Mouse (Mus musculus): ENCODE data around the gene Ptprt. TPM values are rescaled to one million over a fixed set of nuclear protein-coding genes. Genes with fewer than 3 reads are reported as not detected.
"Not testable (repeated sequence)": the region's sequence is repeated elsewhere in the genome, so short reads cannot be mapped to it uniquely, and the experiment has no call there.

Ptprt gene
- polyA plus RNA-seq, 1 experiment = 2.2 TPM

- DNase-seq (ENCODE audit: low read depth) = no peak
Observed at GRCm38 (mm10) chr2:162212397-162212796, 448.6 kb downstream of the Ptprt start.

DNA sequence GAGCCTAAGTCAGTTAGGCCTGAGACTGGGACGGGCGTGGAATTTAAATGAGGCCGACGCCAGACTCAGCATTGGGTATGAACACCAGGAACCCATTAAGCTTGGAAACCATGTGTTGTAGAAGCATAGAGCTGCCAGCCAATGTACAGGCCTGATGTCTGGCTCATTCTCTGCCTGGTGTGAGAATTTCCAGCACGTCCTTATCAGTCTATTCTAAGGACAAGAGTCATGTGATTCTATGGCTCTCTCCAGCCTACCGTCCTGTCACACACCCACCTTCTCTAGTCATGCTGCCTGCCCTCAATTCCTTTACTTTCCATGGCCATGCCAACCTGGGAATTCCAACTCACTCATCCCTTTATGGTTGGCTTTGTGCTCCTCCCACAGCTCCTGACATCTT is 450.4 kb downstream of the Ptprt start:
- DNase-seq (ENCODE audit: low read depth) = no peak

DNA sequence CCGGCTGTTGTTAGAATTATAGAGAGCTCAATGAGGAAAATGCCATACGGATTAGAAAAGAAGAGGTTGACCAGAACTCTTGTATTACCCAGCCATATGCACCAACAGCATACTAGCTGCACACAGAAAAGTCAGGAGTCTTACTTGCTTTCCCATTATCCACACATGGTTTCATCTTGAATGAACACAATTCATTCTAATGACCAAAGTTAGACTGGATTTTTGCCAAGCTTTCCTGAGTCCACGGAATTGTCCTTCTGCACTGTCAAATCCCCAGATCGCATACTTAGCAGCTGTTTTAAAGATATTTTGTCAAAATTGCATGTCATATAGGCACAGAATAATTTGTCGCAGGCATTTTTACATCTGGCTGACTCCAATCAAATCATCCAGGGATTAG is 463.6 kb downstream of the Ptprt start:
- DNase-seq (ENCODE audit: low read depth) = no peak

DNA sequence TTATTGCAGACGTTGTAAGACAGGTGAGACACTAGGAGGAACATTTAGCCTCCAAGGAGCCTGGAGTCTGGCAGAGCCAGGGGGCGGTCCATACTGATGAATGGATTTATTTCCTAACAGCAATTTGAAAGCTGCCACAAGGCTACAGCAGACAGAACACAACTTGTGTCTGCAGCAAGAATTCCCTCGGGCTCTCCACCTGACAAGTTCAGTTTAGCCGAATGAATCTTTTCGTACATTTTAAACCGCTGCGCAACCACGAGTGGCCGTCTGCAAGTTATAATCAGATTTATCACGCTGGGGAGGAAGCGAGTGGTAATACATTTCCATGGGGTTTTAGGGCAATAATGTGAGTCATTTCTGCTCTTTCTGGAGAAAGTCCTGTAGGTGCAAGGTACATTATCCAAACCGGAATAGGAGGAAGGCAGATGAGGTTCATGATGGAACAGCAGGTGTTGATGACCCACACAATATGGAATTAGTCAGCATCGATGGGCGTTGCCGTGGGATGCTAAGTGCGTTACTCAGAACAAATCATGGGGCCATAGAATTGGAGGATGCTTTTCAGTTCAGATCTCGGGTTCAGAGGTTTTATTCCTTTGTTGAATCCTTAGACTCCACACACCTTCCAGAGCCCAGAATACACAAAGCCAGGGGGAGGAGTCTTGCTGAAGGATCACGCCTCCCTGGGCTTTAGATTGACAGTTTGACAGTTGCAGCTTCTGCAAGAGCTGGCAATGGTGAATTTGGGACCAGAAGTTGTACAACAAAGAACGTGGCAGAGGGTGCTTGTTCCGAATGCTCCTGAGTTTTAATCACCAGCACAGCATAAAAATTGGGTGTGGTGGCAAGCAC is 478.1 kb downstream of the Ptprt start:
- DNase-seq (ENCODE audit: low read depth) = no peak

GRCm38 (mm10) chr2:162181826-162182225 is 479.1 kb downstream of the Ptprt start:
- no peak for DNase-seq (ENCODE audit: low read depth)

DNA sequence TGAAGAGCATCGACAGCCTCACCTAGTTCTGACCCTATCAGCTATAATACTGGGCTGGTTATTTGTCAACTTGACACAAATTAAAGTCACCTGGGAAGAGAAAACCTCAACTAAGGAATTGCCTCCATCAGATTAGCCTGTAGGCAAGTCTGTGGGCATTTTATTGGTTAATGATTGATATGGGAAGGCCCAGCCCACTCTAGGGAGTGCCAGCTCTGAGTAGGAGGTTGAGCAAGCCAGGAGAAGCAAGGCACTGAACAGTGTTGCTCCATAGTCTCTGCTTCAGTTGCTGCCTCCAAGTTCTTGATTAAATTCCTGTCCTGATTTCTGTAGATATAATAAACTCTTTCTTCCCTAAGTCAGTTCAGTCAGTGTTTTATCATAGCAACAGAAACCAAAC is 488.4 kb downstream of the Ptprt start:
- no peak for DNase-seq (ENCODE audit: low read depth)

- no peak for DNase-seq (ENCODE audit: low read depth)
Observed at GRCm38 (mm10) chr2:162141845-162142411, 519.0 kb downstream of the Ptprt start.

DNA sequence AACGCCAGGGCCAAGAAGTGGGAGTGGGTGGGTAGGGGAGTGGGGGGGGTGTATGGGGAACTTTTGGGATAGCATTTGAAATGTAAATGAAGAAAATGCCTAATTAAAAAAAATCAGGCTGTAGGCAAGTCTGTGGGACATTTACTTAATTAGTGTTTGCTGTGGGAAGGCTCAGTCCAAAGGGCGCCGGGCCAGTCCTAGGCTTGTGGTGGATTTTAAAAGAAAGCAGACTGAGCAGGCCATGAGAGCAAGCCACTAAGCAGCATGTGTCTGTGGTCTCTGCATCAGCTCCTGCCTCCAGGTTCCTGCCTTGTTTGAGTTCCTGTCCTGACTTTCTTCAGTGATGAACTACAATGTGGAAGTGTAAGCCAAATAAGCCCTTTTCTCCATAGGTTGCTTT is 524.8 kb downstream of the Ptprt start:
- DNase-seq (ENCODE audit: low read depth) = not testable (repeated sequence)

DNA sequence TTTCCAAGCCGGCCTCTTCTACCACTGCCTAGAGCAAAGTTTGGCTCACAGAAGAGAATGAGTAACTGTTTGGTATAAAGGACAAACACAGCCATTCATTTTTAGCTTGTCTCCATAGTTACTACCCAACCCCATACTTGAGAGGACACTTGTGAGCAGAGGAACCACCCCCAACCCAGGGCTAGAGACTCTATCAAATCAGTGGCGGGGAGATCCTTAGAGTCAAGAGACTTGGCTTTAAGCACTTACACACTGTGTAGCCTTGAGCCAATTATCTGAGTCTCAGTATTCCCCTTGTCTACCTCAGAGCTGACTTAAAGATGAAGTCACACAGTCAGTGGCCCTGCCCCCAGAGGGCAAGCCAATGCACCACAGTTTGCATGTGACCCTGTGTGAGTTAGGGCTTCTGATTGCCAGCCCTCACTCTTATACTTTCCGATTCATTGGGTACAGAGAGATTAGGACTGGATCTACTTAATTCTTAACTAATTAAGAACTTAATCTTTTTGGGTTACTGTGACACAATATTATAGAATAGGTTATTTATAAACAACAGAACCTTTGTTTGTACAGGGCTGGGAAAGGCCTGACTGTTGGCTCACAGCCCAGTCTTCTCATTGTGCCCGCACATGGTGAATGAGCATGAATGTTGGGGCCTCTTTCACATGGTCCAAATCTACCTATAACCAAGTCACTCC is 529.2 kb downstream of the Ptprt start:
- no peak for DNase-seq (ENCODE audit: low read depth)

GRCm38 (mm10) chr2:162129896-162130295 is 531.1 kb downstream of the Ptprt start:
- no peak for DNase-seq (ENCODE audit: low read depth)

DNA sequence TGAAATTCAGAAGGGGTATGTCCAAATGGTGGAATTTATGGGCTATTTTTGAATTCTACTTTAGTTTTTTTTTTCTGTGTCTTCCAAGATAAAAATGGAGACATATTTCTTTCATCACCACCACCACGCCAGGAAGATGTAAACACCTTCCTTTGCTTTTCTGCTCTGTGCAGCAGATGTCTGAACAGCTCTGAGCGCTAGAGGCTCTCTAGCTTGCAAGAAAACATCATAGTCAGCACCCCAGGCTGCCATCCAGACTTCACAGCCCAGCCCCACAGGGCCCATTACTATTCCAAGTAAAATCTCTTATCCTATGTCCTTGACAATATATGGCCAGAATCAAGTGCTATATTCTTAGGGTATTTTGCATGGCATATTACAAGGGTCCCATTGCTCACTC is 542.9 kb downstream of the Ptprt start:
- DNase-seq (ENCODE audit: low read depth) = no peak

- DNase-seq (ENCODE audit: low read depth) = no peak
Observed at GRCm38 (mm10) chr2:162082391-162082790, 578.6 kb downstream of the Ptprt start.

DNA sequence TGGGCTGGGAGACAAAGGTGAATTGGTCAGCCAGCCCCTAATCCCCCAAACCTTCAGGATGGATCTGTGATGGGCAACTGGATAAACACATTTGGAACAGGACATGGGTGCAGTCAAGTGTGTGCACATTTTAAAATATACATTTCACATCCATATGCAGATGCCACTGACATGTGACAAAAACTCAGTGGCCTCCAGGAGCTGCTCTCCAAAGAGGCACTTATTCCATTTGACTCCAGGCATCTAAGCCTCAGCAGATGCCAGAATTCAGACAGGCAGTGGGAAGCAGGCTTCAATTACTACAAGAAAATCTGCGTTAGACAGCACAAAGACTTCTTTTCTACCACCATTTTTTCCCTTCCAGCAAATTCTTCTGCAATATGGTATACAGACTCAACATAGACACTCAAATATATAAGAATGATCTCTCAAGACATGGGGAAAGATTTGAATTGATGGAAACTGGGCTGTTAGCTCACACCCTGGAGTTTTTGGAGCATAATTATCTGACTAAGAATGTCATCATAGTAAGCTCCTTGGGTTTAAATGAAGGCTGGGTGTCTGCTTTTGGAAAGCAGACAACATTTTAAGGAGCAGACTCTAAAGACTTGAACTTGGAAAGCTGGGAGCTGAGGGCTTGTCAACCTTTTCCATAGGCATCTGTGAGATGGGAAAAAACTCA is 580.1 kb downstream of the Ptprt start:
- DNase-seq (ENCODE audit: low read depth) = no peak

GRCm38 (mm10) chr2:162078571-162079280 is 582.2 kb downstream of the Ptprt start:
- DNase-seq (ENCODE audit: low read depth) = no peak

DNA sequence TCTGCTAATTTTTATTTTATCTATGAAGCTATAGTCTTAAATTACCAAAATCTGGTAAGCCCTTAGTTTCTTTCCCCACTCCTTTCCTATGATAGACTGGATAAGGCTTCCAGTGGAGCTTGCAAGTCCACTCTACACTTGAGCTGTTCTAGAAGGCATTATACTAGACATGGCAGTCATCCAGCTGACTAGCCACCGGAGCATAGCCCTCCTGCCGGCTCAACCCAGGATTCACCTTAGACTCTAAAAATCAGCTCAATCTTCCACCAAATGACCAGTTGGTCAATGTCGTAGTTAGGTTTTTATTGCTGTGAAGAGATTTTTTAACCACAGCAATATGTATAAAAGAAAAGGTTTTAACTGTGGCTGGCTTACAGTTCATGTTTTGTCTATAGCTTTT is 608.1 kb downstream of the Ptprt start:
- DNase-seq (ENCODE audit: low read depth) = no peak

- no peak for DNase-seq (ENCODE audit: low read depth)
Observed at GRCm38 (mm10) chr2:162050198-162050597, 610.7 kb downstream of the Ptprt start.

DNA sequence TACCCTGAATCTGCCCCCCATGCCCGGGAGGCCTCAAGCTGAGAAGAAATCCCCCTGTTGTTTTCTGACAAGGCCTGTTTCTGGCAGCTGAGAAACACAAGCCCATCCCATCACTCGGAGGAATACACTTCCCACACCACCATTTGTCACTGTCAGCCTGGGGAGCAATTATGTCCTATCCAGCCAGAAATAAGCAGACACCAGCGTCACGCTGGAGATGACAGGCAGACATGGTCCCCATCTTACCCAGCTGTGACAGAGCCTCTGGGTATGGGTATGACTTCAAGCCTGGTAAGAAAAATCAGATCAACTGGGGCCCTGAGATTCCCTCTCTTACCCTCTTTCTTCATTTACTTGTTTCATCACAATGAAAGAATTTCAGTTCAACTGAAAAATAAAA is 625.3 kb downstream of the Ptprt start:
- no peak for DNase-seq (ENCODE audit: low read depth)

- DNase-seq (ENCODE audit: low read depth) = no peak
Observed at GRCm38 (mm10) chr2:162031636-162032035, 629.3 kb downstream of the Ptprt start.

DNA sequence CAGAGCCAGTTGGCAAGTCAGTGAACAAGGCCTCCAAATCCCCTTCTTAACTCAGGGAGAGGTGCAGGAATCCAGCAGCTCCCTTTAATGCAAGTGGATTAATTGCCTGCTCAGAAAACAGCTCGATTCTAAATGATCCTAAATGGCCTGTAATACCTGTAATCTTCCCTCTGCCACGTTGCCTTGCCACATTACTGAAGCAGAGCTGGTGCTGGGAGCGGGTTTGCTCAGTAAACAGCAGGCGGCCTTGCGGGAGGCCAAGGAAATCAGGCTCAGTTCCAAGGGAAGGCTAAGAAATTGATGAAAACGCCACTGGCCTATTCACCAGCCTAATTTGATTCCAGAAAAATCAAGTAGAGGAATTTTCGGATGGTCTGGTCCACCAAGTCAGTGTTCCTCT is 659.9 kb downstream of the Ptprt start:
- DNase-seq (ENCODE audit: low read depth) = no peak

DNA sequence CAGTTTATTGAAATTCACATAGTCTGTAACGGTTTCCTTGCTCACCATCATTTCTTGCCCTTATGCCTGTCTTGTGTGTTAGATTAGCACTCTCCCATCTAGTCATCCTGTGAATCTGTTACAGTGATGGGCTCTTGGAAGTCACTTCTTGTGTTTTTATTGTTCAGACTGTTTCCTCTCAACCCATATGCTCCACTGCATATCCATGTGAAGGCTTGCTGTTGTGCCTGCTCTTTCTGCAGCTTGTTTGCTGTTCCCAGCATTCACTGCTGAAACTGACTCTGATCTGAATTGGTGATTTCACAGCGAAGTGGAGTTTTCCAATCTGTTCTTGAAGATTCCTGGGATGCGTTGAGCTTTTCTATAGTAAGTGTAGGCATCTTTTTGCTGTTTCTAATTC is 678.6 kb downstream of the Ptprt start:
- no peak for DNase-seq (ENCODE audit: low read depth)
